Mouse (Mus musculus) layer of hippocampus, adult 18-20 months (tissue): ENCODE measurements around the gene Gm13271. TPM values are rescaled to one million over a fixed set of nuclear protein-coding genes. Genes with fewer than 3 reads are reported as not detected.

Source experiments
- total RNA-seq, 2 experiments: library from RNA; stranded (reverse); gene quantifications; 2 replicates each; pipeline ENCODE4 v1.2.3; 2021

Gm13271 gene
- total RNA-seq, 2 experiments from 2014 or later = not detected

Other genes with a start within 250 kb of the Gm13271 start
- not detected for gene Ifnb1, start 232.1 kb upstream of the Gm13271 start, total RNA-seq
- gene Ifna15, start 196.6 kb upstream of the Gm13271 start, total RNA-seq = not detected
- not detected for gene Ifna14, start 183.1 kb upstream of the Gm13271 start, total RNA-seq
- gene Ifna9, start 162.5 kb upstream of the Gm13271 start, total RNA-seq = not detected
- not detected for gene Ifna12, start 151.5 kb upstream of the Gm13271 start, total RNA-seq
- gene C87499, start 120.5 kb upstream of the Gm13271 start, total RNA-seq = not detected
- not detected for gene Ifna13, start 110.4 kb upstream of the Gm13271 start, total RNA-seq
- not detected for gene Ifna16, start 77.9 kb upstream of the Gm13271 start, total RNA-seq
- gene Ifna2, start 71.0 kb upstream of the Gm13271 start, total RNA-seq = not detected
- not detected for gene Ifnab, start 63.5 kb upstream of the Gm13271 start, total RNA-seq
- 1 to 10 TPM; 1.1 to 1.6 TPM for gene Gm26566, start 33.1 kb upstream of the Gm13271 start, total RNA-seq
- gene Klhl9, start 32.4 kb upstream of the Gm13271 start, total RNA-seq = 100 to 1,000 TPM; 103 to 111 TPM
- not detected for gene Gm13283, start 5.3 kb downstream of the Gm13271 start, total RNA-seq
- not detected for gene Gm13290, start 19.0 kb downstream of the Gm13271 start, total RNA-seq
- not detected for gene Gm13289, start 22.1 kb downstream of the Gm13271 start, total RNA-seq
- not detected for gene Gm13272, start 25.0 kb downstream of the Gm13271 start, total RNA-seq
- gene Ifnz, start 27.3 kb downstream of the Gm13271 start, total RNA-seq = not detected
- not detected for gene Gm13276, start 30.8 kb downstream of the Gm13271 start, total RNA-seq
- not detected for gene Gm13277, start 33.8 kb downstream of the Gm13271 start, total RNA-seq
- gene Gm13278, start 36.7 kb downstream of the Gm13271 start, total RNA-seq = not detected
- not detected for gene Gm13275, start 39.6 kb downstream of the Gm13271 start, total RNA-seq
- gene Gm13279, start 42.5 kb downstream of the Gm13271 start, total RNA-seq = not detected
- gene Gm13285, start 44.8 kb downstream of the Gm13271 start, total RNA-seq = not detected
- not detected for gene Gm13287, start 48.4 kb downstream of the Gm13271 start, total RNA-seq
- not detected for gene Gm13288, start 50.7 kb downstream of the Gm13271 start, total RNA-seq
- gene Ifna7, start 61.4 kb downstream of the Gm13271 start, total RNA-seq = not detected
- not detected for gene Ifna11, start 65.1 kb downstream of the Gm13271 start, total RNA-seq
- gene Ifna6, start 72.5 kb downstream of the Gm13271 start, total RNA-seq = not detected
- gene Ifna5, start 80.7 kb downstream of the Gm13271 start, total RNA-seq = not detected
- not detected for gene Ifna4, start 87.0 kb downstream of the Gm13271 start, total RNA-seq
- gene Ifna1, start 95.2 kb downstream of the Gm13271 start, total RNA-seq = not detected
- gene Ifne, start 125.3 kb downstream of the Gm13271 start, total RNA-seq = not detected